Mouse (Mus musculus) CH12.LX (cell line): Measurements from ENCODE around the gene Hsd17b14. TPM values are rescaled to one million over a fixed set of nuclear protein-coding genes. Genes with fewer than 3 reads are reported as not detected.

ENCODE experiments used
- DNase-seq: peaks from one replicate; pipeline ENCODE4 v3.0.0-alpha.2; 2013; ENCODE audit errors: extremely low read depth
- H3K27ac ChIP-seq: 2 replicates; pipeline ENCODE4 v1.5.1; 2012; ENCODE audit warnings: low read depth, mild to moderate bottlenecking, control low read depth, moderate library complexity; ENCODE audit not compliant: insufficient read depth
- H3K27me3 ChIP-seq: replicated peaks from 2 replicates; pipeline ENCODE3; 2012; ENCODE audit warnings: inconsistent platforms
- H3K36me3 ChIP-seq, 2 experiments: replicated peaks in 1 of 2; 2 replicates each; pipeline versions ENCODE3 to v1.6.1; 2012; ENCODE audit warnings: inconsistent platforms in 1 of 2, low read length in 1 of 2, mild to moderate bottlenecking in 1 of 2, mixed read lengths in 1 of 2, moderate library complexity in 1 of 2; ENCODE audit not compliant: control insufficient read depth in 1 of 2, insufficient read depth in 1 of 2
- H3K4me1 ChIP-seq, 2 experiments: 2 replicates each; pipeline ENCODE4 v1.6.1; 2012; ENCODE audit warnings: inconsistent platforms in 1 of 2, moderate library complexity in 1 of 2; ENCODE audit not compliant: insufficient read depth in 2 of 2, control insufficient read depth in 1 of 2
- H3K4me2 ChIP-seq: 2 replicates; pipeline ENCODE4 v1.6.1; 2012; ENCODE audit warnings: low read depth, mild to moderate bottlenecking, control low read depth; ENCODE audit not compliant: poor library complexity, insufficient read depth, severe bottlenecking
- H3K4me3 ChIP-seq, 3 experiments: fragments of 150-350 bp in 1 of 3; sonication (generic) in 1 of 3; replicated peaks in 1 of 3; 2 replicates each; pipeline versions ENCODE3 to v1.5.1; 2011 to 2012; ENCODE audit warnings: low read depth in 2 of 3, low read length in 2 of 3, mild to moderate bottlenecking in 2 of 3, moderate library complexity in 2 of 3, control low read depth in 1 of 3, improper control_type of control experiment in 1 of 3, inconsistent platforms in 1 of 3, mixed read lengths in 1 of 3; ENCODE audit not compliant: poor library complexity in 1 of 3
- H3K79me2 ChIP-seq: replicated peaks from 2 replicates; pipeline ENCODE4 v1.6.1; 2012; ENCODE audit warnings: mild to moderate bottlenecking, moderate library complexity; ENCODE audit not compliant: control insufficient read depth, poor library complexity, insufficient read depth, severe bottlenecking; ENCODE audit errors: extremely low read depth
- H3K9ac ChIP-seq: 2 replicates; pipeline ENCODE4 v1.6.1; 2012; ENCODE audit warnings: low read depth, mild to moderate bottlenecking, control low read depth, moderate library complexity; ENCODE audit not compliant: insufficient read depth
- H3K9me3 ChIP-seq: replicated peaks from 2 replicates; pipeline ENCODE3; 2012; ENCODE audit warnings: low read length, inconsistent platforms, mixed read lengths
- BHLHE40 ChIP-seq: IDR thresholded peaks from 2 replicates; pipeline ENCODE4 v1.6.1; 2011; ENCODE audit warnings: mild to moderate bottlenecking, low read depth, low read length, improper control_type of control experiment
- CHD1 ChIP-seq: IDR thresholded peaks from 2 replicates; pipeline ENCODE4 v1.6.1; 2012; ENCODE audit warnings: low read depth, low read length, improper control_type of control experiment, inconsistent platforms
- CTCF ChIP-seq, 2 experiments: IDR thresholded peaks in 1 of 2; conservative IDR thresholded peaks in 1 of 2; 2 replicates each; pipeline ENCODE4 v1.5.1; 2011 to 2012; ENCODE audit warnings: low read depth in 2 of 2, low read length in 2 of 2, improper control_type of control experiment in 1 of 2, inconsistent platforms in 1 of 2, mild to moderate bottlenecking in 1 of 2, moderate library complexity in 1 of 2
- E2F4 ChIP-seq: IDR thresholded peaks from 2 replicates; pipeline ENCODE4 v1.6.1; 2011; ENCODE audit warnings: low read depth, low read length, improper control_type of control experiment; ENCODE audit not compliant: insufficient replicate concordance
- EP300 ChIP-seq: IDR thresholded peaks from 2 replicates; pipeline ENCODE4 v1.6.1; 2011; ENCODE audit warnings: low read length, improper control_type of control experiment
- ETS1 ChIP-seq: conservative IDR thresholded peaks from 2 replicates; pipeline ENCODE4 v1.6.1; 2012; ENCODE audit warnings: low read depth, mild to moderate bottlenecking, inconsistent platforms, low read length, improper control_type of control experiment, moderate library complexity
- GABPA ChIP-seq: IDR thresholded peaks from 2 replicates; pipeline ENCODE4 v1.6.1; 2012; ENCODE audit warnings: low read depth, low read length, improper control_type of control experiment, inconsistent platforms; ENCODE audit not compliant: insufficient replicate concordance
- KAT2A ChIP-seq: IDR thresholded peaks from 2 replicates; pipeline ENCODE4 v1.6.1; 2012; ENCODE audit warnings: low read length, improper control_type of control experiment, inconsistent platforms; ENCODE audit not compliant: insufficient replicate concordance
- MAFK ChIP-seq: IDR thresholded peaks from 2 replicates; pipeline ENCODE4 v1.6.1; 2011; ENCODE audit warnings: low read length, improper control_type of control experiment; ENCODE audit not compliant: insufficient replicate concordance
- MXI1 ChIP-seq: IDR thresholded peaks from 2 replicates; pipeline ENCODE4 v1.6.1; 2011; ENCODE audit warnings: mild to moderate bottlenecking, low read depth, low read length, improper control_type of control experiment
- MYC ChIP-seq: IDR thresholded peaks from 2 replicates; pipeline ENCODE4 v1.6.1; 2011; ENCODE audit warnings: low read depth, mild to moderate bottlenecking, improper control_type of control experiment, low read length
- NELFE ChIP-seq: IDR thresholded peaks from 2 replicates; pipeline ENCODE4 v1.6.1; 2011; ENCODE audit warnings: low read depth, low read length, improper control_type of control experiment
- NRF1 ChIP-seq: IDR thresholded peaks from 2 replicates; pipeline ENCODE4 v1.6.1; 2014; ENCODE audit warnings: low read depth, mild to moderate bottlenecking, inconsistent platforms, low read length, improper control_type of control experiment, moderate library complexity
- PAX5 ChIP-seq: IDR thresholded peaks from 2 replicates; pipeline ENCODE4 v1.6.1; 2012; ENCODE audit warnings: low read length, inconsistent platforms, mixed read lengths
- POLR2A ChIP-seq: IDR thresholded peaks from 2 replicates; pipeline ENCODE4 v1.6.1; 2011; ENCODE audit warnings: low read depth, mild to moderate bottlenecking, improper control_type of control experiment, low read length
- POLR2AphosphoS2 ChIP-seq: IDR thresholded peaks from 2 replicates; pipeline ENCODE4 v1.6.1; 2011; ENCODE audit warnings: low read depth, low read length, improper control_type of control experiment
- RAD21 ChIP-seq: IDR thresholded peaks from 2 replicates; pipeline ENCODE4 v1.6.1; 2011; ENCODE audit warnings: low read depth, mild to moderate bottlenecking, low read length, improper control_type of control experiment, moderate library complexity
- SIN3A ChIP-seq: IDR thresholded peaks from 2 replicates; pipeline ENCODE4 v1.6.1; 2012; ENCODE audit warnings: low read length, improper control_type of control experiment, inconsistent platforms
- SMC3 ChIP-seq: IDR thresholded peaks from 2 replicates; pipeline ENCODE4 v1.6.1; 2011; ENCODE audit warnings: low read depth, low read length, improper control_type of control experiment
- UBTF ChIP-seq: IDR thresholded peaks from 2 replicates; pipeline ENCODE4 v1.6.1; 2012; ENCODE audit warnings: low read depth, mild to moderate bottlenecking, inconsistent platforms, low read length, improper control_type of control experiment, moderate library complexity
- ZMIZ1 ChIP-seq: IDR thresholded peaks from 2 replicates; pipeline ENCODE4 v1.6.1; 2012; ENCODE audit warnings: low read depth, mild to moderate bottlenecking, inconsistent platforms, low read length, improper control_type of control experiment
- dilution Hi-C: fragments of 300-500 bp; cut with MboI; formaldehyde crosslinking; loops from 2 replicates; pipeline ENCODE4 v1.14.3; 2020; ENCODE audit warnings: low sequenced_read_pairs; ENCODE audit not compliant: extremely low pct_unique_long_range_greater_than_20kb, extremely low pct_ligation_motif_present
- in situ Hi-C: fragments of 300-500 bp; cut with MboI; formaldehyde crosslinking; loops from 3 replicates; pipeline ENCODE4 v1.14.3; 2019; ENCODE audit warnings: low sequenced_read_pairs, low pct_ligation_motif_present, low pct_unique_long_range_greater_than_20kb, mixed read lengths
- polyA plus RNA-seq: library from polyadenylated mRNA; unstranded; fragments of >175 nt; gene quantifications from 2 replicates; pipeline ENCODE4 v1.2.1, GENCODE M21; 2012; ENCODE audit warnings: low read depth; ENCODE audit not compliant: insufficient read length
- total RNA-seq, 2 experiments: library from RNA; depleted of rRNA; stranded (reverse); fragments of 300-350 nt in 1 of 2; fragments of >200 nt in 1 of 2; gene quantifications; 2 replicates each; pipeline ENCODE4 v1.2.3; 2012 to 2014

Hsd17b14 gene
- total and polyA plus RNA-seq, 3 experiments = 2.3 TPM; not detected in 2

- TF ChIP-seq UBTF (no peak), GABPA (peak; percentile 6; the same call in 1 of the 2 replicates), BHLHE40 (peak; percentile 73), POLR2A (peak; percentile 38; the same call in 1 of the 2 replicates), CTCF (conservative IDR thresholded peaks at IDR 0.05 in 1 of 2, IDR thresholded peaks at IDR 0.05 in 1 of 2; ENCODE audit: low read depth in 2 of 2, low read length in 2 of 2) (peak in 1 of 2 experiments; percentile 29; a peak in 1 of 4 replicates), MXI1 (no peak), SIN3A (no peak; the same call in 1 of the 2 replicates), CHD1 (no peak)
- TF ChIP-seq, all 38 proteins: peak for 10
These were observed 32.9 kb upstream of the Hsd17b14 start (continued) for GRCm38 (mm10) chr7:45521728-45522184.

- DNase-seq = no peak
- no peak overlapping the region for H3K9ac ChIP-seq
- dilution Hi-C loops (no loop called here), in situ Hi-C loops (loop anchor here (10.0 kb wide), 1 partner anchor 63 kb away; no protein-coding TSS in a partner anchor)
- H3K27me3 ChIP-seq = no peaks in the 10 kb centered on the region
- H3K79me2 ChIP-seq = peaks cover 24% of the 10 kb centered on the region
- peaks cover 7 to 35% of the 10 kb centered on the region in 2 experiments for H3K4me1 ChIP-seq
- H3K4me2 ChIP-seq = 0 out of 2 replicates have a peak overlapping the region, but pooled peaks have one; percentile 18
- H3K9me3 ChIP-seq = no peaks in the 10 kb centered on the region
- peaks cover 19 to 29% of the 10 kb centered on the region in 2 experiments for H3K36me3 ChIP-seq
- TF ChIP-seq POLR2AphosphoS2 (peak; percentile 59; the same call in 1 of the 2 replicates), PAX5 (no peak), ZMIZ1 (0 out of 2 replicates have a peak, but pooled peaks have one; percentile 7), RAD21 (no peak), SIN3A (0 out of 2 replicates have a peak, but pooled peaks have one; percentile 4), NELFE (no peak), EP300 (no peak), GABPA (no peak)
- H3K27ac ChIP-seq = peak overlapping the region; percentile 43; the same call in 1 of the 2 replicates
- H3K4me3 ChIP-seq = no peak overlapping the region
These were observed 32.4 kb upstream of the Hsd17b14 start for GRCm38 (mm10) chr7:45522194-45522752.

GRCm38 (mm10) chr7:45522957-45523676 is 31.6 kb upstream of the Hsd17b14 start:
- H3K27ac ChIP-seq = peak overlapping the region; percentile 28; the same call in 1 of the 2 replicates
- H3K9ac ChIP-seq = peak overlapping the region; percentile 56
- in situ Hi-C loops = loop anchor here (10.0 kb wide), 1 partner anchor 62 kb away; no protein-coding TSS in a partner anchor
- H3K4me2 ChIP-seq = peak overlapping the region; percentile 26; the same call in 1 of the 2 replicates
- dilution Hi-C loops = no loop called here
- H3K79me2 ChIP-seq = peaks cover 24% of the 10 kb centered on the region
- peaks cover 19 to 29% of the 10 kb centered on the region in 2 experiments for H3K36me3 ChIP-seq
- H3K27me3 ChIP-seq = peaks cover 3% of the 10 kb centered on the region
- H3K9me3 ChIP-seq = no peaks in the 10 kb centered on the region
- TF ChIP-seq KAT2A (no peak), SMC3 (no peak), MAFK (no peak), E2F4 (no peak), CHD1 (no peak), MYC (no peak), ETS1 (no peak), NRF1 (no peak)
- peak overlapping the region in 1 of 3 experiments; percentile 39 for H3K4me3 ChIP-seq
- no peak for DNase-seq
- H3K4me1 ChIP-seq = peaks cover 7 to 35% of the 10 kb centered on the region in 2 experiments
